Mouse (Mus musculus) cortical plate, adult 2 months (tissue): ENCODE measurements around the gene Ubxn7. TPM values are rescaled to one million over a fixed set of nuclear protein-coding genes. Genes with fewer than 3 reads are reported as not detected.

Experiments
- H3K27ac ChIP-seq: fragments of 200-500 bp; 2 replicates; pipeline ENCODE4 v1.5.1; 2012; ENCODE audit warnings: low read length, control low read depth, inconsistent platforms; ENCODE audit not compliant: insufficient read depth
- H3K4me1 ChIP-seq: fragments of 200-500 bp; 2 replicates; pipeline ENCODE4 v1.6.1; 2011; ENCODE audit warnings: low read length; ENCODE audit not compliant: control insufficient read depth, insufficient read depth
- H3K4me3 ChIP-seq: fragments of 200-500 bp; 2 replicates; pipeline ENCODE4 v1.5.1; 2011; ENCODE audit warnings: mild to moderate bottlenecking, low read length, control low read depth; ENCODE audit not compliant: insufficient read depth
- CTCF ChIP-seq: fragments of 200-500 bp; IDR thresholded peaks from 2 replicates; pipeline ENCODE4 v1.5.1; 2011; ENCODE audit warnings: mild to moderate bottlenecking, control low read depth, low read length; ENCODE audit not compliant: insufficient read depth; ENCODE audit errors: extremely low read depth
- POLR2A ChIP-seq: fragments of 200-500 bp; IDR thresholded peaks from 2 replicates; pipeline ENCODE4 v1.6.1; 2011; ENCODE audit warnings: mild to moderate bottlenecking, low read length, control low read depth; ENCODE audit not compliant: insufficient read depth; ENCODE audit errors: extremely low read depth
- polyA plus RNA-seq: library from polyadenylated mRNA; depleted of rRNA; stranded (reverse); fragments of >200 nt; gene quantifications from 2 replicates; pipeline ENCODE4 v1.2.3, GENCODE M21; 2012

Gene Ubxn7
- polyA plus RNA-seq, 1 experiment = 17.1 TPM

GRCm38 (mm10) chr16:32330876-32331670, 984 bp upstream of the Ubxn7 start:
- Histone ChIP-seq H3K4me3 (no peak overlapping the region; the same call in 1 of the 2 replicates), H3K27ac (no peak overlapping the region), H3K4me1 (peaks cover 3% of the 10 kb centered on the region; the same call in 1 of the 2 replicates)
- TF ChIP-seq POLR2A (no peak), CTCF (no peak)

GRCm38 (mm10) chr16:32332556-32333511, 777 bp downstream of the Ubxn7 start:
- no peak for TF ChIP-seq CTCF
- TF ChIP-seq POLR2A = no peak
- H3K4me1 ChIP-seq = peaks cover 5% of the 10 kb centered on the region; the same call in 1 of the 2 replicates
- 0 out of 2 replicates have a peak overlapping the region, but pooled peaks have one; percentile 90 for H3K27ac ChIP-seq
- H3K4me3 ChIP-seq = peak overlapping the region; percentile 89

GRCm38 (mm10) chr16:32335146-32335545, 3.1 kb downstream of the Ubxn7 start:
- Histone ChIP-seq H3K27ac (no peak overlapping the region), H3K4me3 (no peak overlapping the region), H3K4me1 (peaks cover 5% of the 10 kb centered on the region; the same call in 1 of the 2 replicates)
- TF ChIP-seq POLR2A (no peak), CTCF (no peak)

GRCm38 (mm10) chr16:32336026-32336780, 4.1 kb downstream of the Ubxn7 start:
- TF ChIP-seq CTCF (no peak), POLR2A (no peak)
- H3K4me1 ChIP-seq = peaks cover 5% of the 10 kb centered on the region; the same call in 1 of the 2 replicates
- no peak overlapping the region for H3K4me3 ChIP-seq
- no peak overlapping the region for H3K27ac ChIP-seq

GRCm38 (mm10) chr16:32337001-32337400, 4.9 kb downstream of the Ubxn7 start:
- no peak overlapping the region for H3K27ac ChIP-seq
- H3K4me1 ChIP-seq = peaks cover 5% of the 10 kb centered on the region; the same call in 1 of the 2 replicates
- H3K4me3 ChIP-seq = no peak overlapping the region
- no peak for TF ChIP-seq POLR2A
- no peak for TF ChIP-seq CTCF

GRCm38 (mm10) chr16:32340451-32340850, 8.4 kb downstream of the Ubxn7 start:
- Histone ChIP-seq H3K27ac (no peak overlapping the region), H3K4me3 (no peak overlapping the region), H3K4me1 (peaks cover 6% of the 10 kb centered on the region; the same call in 1 of the 2 replicates)
- no peak for TF ChIP-seq CTCF
- no peak for TF ChIP-seq POLR2A

GRCm38 (mm10) chr16:32345521-32345920, 13.5 kb downstream of the Ubxn7 start:
- Histone ChIP-seq H3K4me3 (no peak overlapping the region), H3K4me1 (peaks cover 2% of the 10 kb centered on the region; the same call in 1 of the 2 replicates), H3K27ac (no peak overlapping the region)
- TF ChIP-seq CTCF (no peak), POLR2A (no peak)

- TF ChIP-seq CTCF = no peak
- TF ChIP-seq POLR2A = no peak
- H3K4me3 ChIP-seq = no peak overlapping the region
- H3K4me1 ChIP-seq = no peaks in the 10 kb centered on the region
- H3K27ac ChIP-seq = no peak overlapping the region
Observed at GRCm38 (mm10) chr16:32350776-32351175, 18.7 kb downstream of the Ubxn7 start.

- TF ChIP-seq CTCF = no peak
- no peak for TF ChIP-seq POLR2A
- Histone ChIP-seq H3K27ac (no peak overlapping the region), H3K4me3 (no peak overlapping the region), H3K4me1 (no peaks in the 10 kb centered on the region)
Observed at GRCm38 (mm10) chr16:32363530-32363929, 31.5 kb downstream of the Ubxn7 start.
